In the genomic region with DNA sequence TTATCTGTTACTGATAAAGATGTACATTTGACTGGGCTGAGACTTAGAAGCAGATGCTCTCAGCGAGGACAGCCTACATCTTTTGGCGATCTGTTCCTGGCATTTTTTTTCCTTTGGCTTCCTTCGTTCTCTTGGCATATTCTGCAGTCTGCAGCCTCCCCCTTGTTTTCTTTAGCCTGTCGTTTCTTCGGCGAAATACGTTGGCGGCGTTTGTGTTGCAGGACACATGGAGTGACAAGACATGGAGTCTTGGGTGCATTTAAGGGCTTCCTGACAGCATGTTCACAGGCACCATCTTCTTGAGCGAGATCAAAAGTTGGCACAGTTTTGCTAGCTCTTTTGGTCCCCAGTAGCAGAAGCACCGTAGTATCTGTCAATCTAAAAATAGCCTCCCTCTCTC, we compare ENCODE assay signal across 22 mouse cellular contexts. TPM values are rescaled to one million over a fixed set of nuclear protein-coding genes. Genes with fewer than 3 reads are reported as not detected.
DNase-seq lines count a peak whose midpoint lies in the region; ATAC-seq and TF ChIP-seq lines count a peak whose summit lies in the region.
"Had no signal": no experiment of that assay in that cellular context is flagged by ENCODE, and none has a peak within 500 bp of the region (broad histone marks: within the 10 kb centered on the region; RNA-seq: fewer than 3 reads in every experiment).

No protein-coding gene starts in this region.

- H3K27ac ChIP-seq in forebrain, postnatal 0 days (ENCODE audit: low read depth, low read length) = peak overlapping the region; percentile 67
- no peak overlapping the region for H3K27ac ChIP-seq in forebrain, embryonic 11.5 days (ENCODE audit: low read depth, low read length)
- no peak overlapping the region for H3K27ac ChIP-seq in lung, embryonic 14.5 days (ENCODE audit: low read depth)
- no peak overlapping the region for H3K27ac ChIP-seq in intestine, embryonic 16.5 days (ENCODE audit: low read length)
- H3K27ac ChIP-seq: kidney, postnatal 0 days; midbrain, embryonic 10.5 days had no signal

- WGBS in forebrain, postnatal 0 days = 46% methylated on average over 11 of the region's 11 CpGs
- WGBS in forebrain, embryonic 11.5 days = 92% methylated on average over 11 of the region's 11 CpGs
- 42% methylated on average over 11 of the region's 11 CpGs for WGBS in lung, embryonic 14.5 days
- WGBS in intestine, embryonic 16.5 days = 84% methylated on average over 11 of the region's 11 CpGs

- H3K36me3 ChIP-seq in forebrain, postnatal 0 days (ENCODE audit: insufficient read depth) = no peaks in the 10 kb centered on the region
- H3K36me3 ChIP-seq in forebrain, embryonic 11.5 days (ENCODE audit: control insufficient read depth, insufficient read depth, low read length) = no peaks in the 10 kb centered on the region
- H3K36me3 ChIP-seq in lung, embryonic 14.5 days (ENCODE audit: insufficient read depth) = no peaks in the 10 kb centered on the region
- no peaks in the 10 kb centered on the region for H3K36me3 ChIP-seq in intestine, embryonic 16.5 days (ENCODE audit: control insufficient read depth, insufficient read depth, low read length)
- H3K36me3 ChIP-seq: G1E; midbrain, embryonic 10.5 days had no signal

- intact Hi-C loops in left cerebral cortex, postnatal 10 days (cut with DNase I) = no loop called here

- peak; percentile 81 for ATAC-seq in forebrain, postnatal 0 days
- ATAC-seq in forebrain, embryonic 11.5 days (replicated peaks; ENCODE audit: low FRiP score) = no peak
- ATAC-seq in lung, embryonic 14.5 days (ENCODE audit: insufficient read depth) = no peak
- no peak for ATAC-seq in intestine, embryonic 16.5 days
- ATAC-seq: inflammation-experienced regulatory T-cells, adult 6 months had no signal

- no peak overlapping the region for H3K9ac ChIP-seq in forebrain, postnatal 0 days
- no peak overlapping the region for H3K9ac ChIP-seq in forebrain, embryonic 11.5 days (ENCODE audit: low read length)
- no peak overlapping the region for H3K9ac ChIP-seq in lung, embryonic 14.5 days
- H3K9ac ChIP-seq in intestine, embryonic 16.5 days (ENCODE audit: low read depth, low read length) = no peak overlapping the region

- DNase-seq in forebrain, postnatal 0 days = peak; percentile 83
- no peak for DNase-seq in forebrain, embryonic 11.5 days (ENCODE audit: low spot score)
- DNase-seq in lung, embryonic 14.5 days = peak; percentile 38
- DNase-seq in lung, postnatal 36 days = no peak
- DNase-seq in left cerebral cortex, postnatal 10 days (ENCODE audit: extremely low spot score in 1 of 2, low spot score in 2 of 2) = peak; percentile 47 to 51
- DNase-seq in right cerebral cortex, postnatal 4 days = peak; percentile 44
- DNase-seq in cerebellum, adult 9-10 months = no peak
- DNase-seq: B cell, adult 2 months; cerebellum, adult 2 months; heart, adult 11 months; heart, postnatal 10 days; thymus, adult 2 months had no signal

- 0 out of 2 replicates have a peak, but pooled peaks cover 7% of the 10 kb centered on the region for H3K4me1 ChIP-seq in forebrain, postnatal 0 days (ENCODE audit: insufficient read depth)
- H3K4me1 ChIP-seq in forebrain, embryonic 11.5 days (replicated peaks; ENCODE audit: control insufficient read depth, insufficient read depth, low read length) = 0 out of 2 replicates have a peak, but pooled peaks cover 2% of the 10 kb centered on the region
- H3K4me1 ChIP-seq in lung, embryonic 14.5 days (ENCODE audit: insufficient read depth) = peaks cover 5% of the 10 kb centered on the region; the same call in 1 of the 2 replicates
- H3K4me1 ChIP-seq in intestine, embryonic 16.5 days (ENCODE audit: control insufficient read depth, insufficient read depth, low read length) = peaks cover 24% of the 10 kb centered on the region

- 0 out of 2 replicates have a peak overlapping the region, but pooled peaks have one; percentile 3 for H3K4me2 ChIP-seq in forebrain, postnatal 0 days (ENCODE audit: low read depth)
- no peak overlapping the region for H3K4me2 ChIP-seq in forebrain, embryonic 11.5 days (ENCODE audit: low read depth, low read length, severe bottlenecking)
- no peak overlapping the region for H3K4me2 ChIP-seq in lung, embryonic 14.5 days
- no peak overlapping the region for H3K4me2 ChIP-seq in intestine, embryonic 16.5 days (ENCODE audit: low read depth, low read length)

- H3K4me3 ChIP-seq in forebrain, postnatal 0 days (ENCODE audit: low read depth, low read length) = no peak overlapping the region
- H3K4me3 ChIP-seq in forebrain, embryonic 11.5 days (ENCODE audit: low read depth, low read length) = no peak overlapping the region
- no peak overlapping the region for H3K4me3 ChIP-seq in lung, embryonic 14.5 days (ENCODE audit: low read depth, low read length)
- H3K4me3 ChIP-seq in intestine, embryonic 16.5 days (ENCODE audit: low read length) = no peak overlapping the region
- H3K4me3 ChIP-seq: midbrain, embryonic 10.5 days had no signal

- TF ChIP-seq CTCF in forebrain, postnatal 0 days (IDR thresholded peaks at IDR 0.05; ENCODE audit: low read depth) = no peak
- TF ChIP-seq CTCF in lung, embryonic 14.5 days (IDR thresholded peaks at IDR 0.05; ENCODE audit: low read depth) = no peak

- no peaks in the 10 kb centered on the region for H3K9me3 ChIP-seq in forebrain, postnatal 0 days (ENCODE audit: low read length)
- H3K9me3 ChIP-seq in forebrain, embryonic 11.5 days (ENCODE audit: control insufficient read depth, low read length) = no peaks in the 10 kb centered on the region
- no peaks in the 10 kb centered on the region for H3K9me3 ChIP-seq in lung, embryonic 14.5 days (ENCODE audit: low read depth, low read length)
- no peaks in the 10 kb centered on the region for H3K9me3 ChIP-seq in intestine, embryonic 16.5 days (ENCODE audit: control insufficient read depth, low read length)
- H3K9me3 ChIP-seq: G1E; midbrain, embryonic 10.5 days had no signal

- no peaks in the 10 kb centered on the region for H3K27me3 ChIP-seq in forebrain, postnatal 0 days (ENCODE audit: insufficient read depth, low read length)
- H3K27me3 ChIP-seq in forebrain, embryonic 11.5 days (ENCODE audit: control insufficient read depth, insufficient read depth, low read length) = peaks cover 2% of the 10 kb centered on the region; the same call in 1 of the 2 replicates
- peaks cover 6% of the 10 kb centered on the region; the same call in 1 of the 2 replicates for H3K27me3 ChIP-seq in lung, embryonic 14.5 days (ENCODE audit: insufficient read depth, low read length)
- H3K27me3 ChIP-seq in intestine, embryonic 16.5 days (replicated peaks; ENCODE audit: control insufficient read depth, insufficient read depth, low read length) = no peaks in the 10 kb centered on the region

RNA-seq across cellular contexts. Expression of gene Upk3a, which starts 1.2 kb away (rescaled TPM):
- 1.1 and 2.2 TPM in 2 replicates for total RNA-seq in forebrain, postnatal 0 days (2014; rRNA removed)
- 1.3 and 1.4 TPM in 2 replicates for polyA plus RNA-seq in forebrain, postnatal 0 days (2015; fragmentation: Nextera tagmentation; extraction: Ambion mirVana)
- not detected in 2 replicates for polyA plus RNA-seq in forebrain, embryonic 11.5 days (2014; fragmentation: Nextera tagmentation; extraction: Ambion mirVana)
- polyA plus RNA-seq in lung, embryonic 14.5 days (2014; fragmentation: Nextera tagmentation; extraction: Ambion mirVana) = 2.4 and 3.3 TPM in 2 replicates
- under 1 TPM; 0.32 to 0.65 TPM for total RNA-seq in left cerebral cortex, postnatal 10 days (2021)
- 1.6 and 2.1 TPM in 2 replicates for polyA plus RNA-seq in intestine, embryonic 16.5 days (2015; fragmentation: Nextera tagmentation; extraction: Ambion mirVana)
- total RNA-seq: adrenal gland, postnatal 4 days; G1E; heart, postnatal 10 days had no signal
- polyA plus RNA-seq: embryonic facial prominence, embryonic 11.5 days; G1E; inflammation-experienced regulatory T-cells, adult 6 months; limb, embryonic 11.5 days; liver, embryonic 16.5 days; midbrain, embryonic 10.5 days; spleen, adult 2 months had no signal

RNA-seq across cellular contexts. Expression of gene Fam118a, which starts 13.0 kb away (rescaled TPM):
- 27.9 and 32.8 TPM in 2 replicates for total RNA-seq in forebrain, postnatal 0 days (2014; rRNA removed)
- polyA plus RNA-seq in forebrain, postnatal 0 days (2015; fragmentation: Nextera tagmentation; extraction: Ambion mirVana) = 27.2 and 30.6 TPM in 2 replicates
- 25.3 and 27.4 TPM in 2 replicates for polyA plus RNA-seq in forebrain, embryonic 11.5 days (2014; fragmentation: Nextera tagmentation; extraction: Ambion mirVana)
- polyA plus RNA-seq in lung, embryonic 14.5 days (2014; fragmentation: Nextera tagmentation; extraction: Ambion mirVana) = 37.0 and 37.5 TPM in 2 replicates
- 10 to 100 TPM; 25.4 to 26.3 TPM for total RNA-seq in left cerebral cortex, postnatal 10 days (2021)
- 27.8 and 28.8 TPM in 2 replicates for polyA plus RNA-seq in intestine, embryonic 16.5 days (2015; fragmentation: Nextera tagmentation; extraction: Ambion mirVana)

RNA-seq across cellular contexts. Expression of gene 5031439G07Rik, which starts 27.4 kb away (rescaled TPM):
- total RNA-seq in forebrain, postnatal 0 days (2014; rRNA removed) = 99.6 and 112 TPM in 2 replicates
- polyA plus RNA-seq in forebrain, postnatal 0 days (2015; fragmentation: Nextera tagmentation; extraction: Ambion mirVana) = 27.4 and 28.9 TPM in 2 replicates
- polyA plus RNA-seq in forebrain, embryonic 11.5 days (2014; fragmentation: Nextera tagmentation; extraction: Ambion mirVana) = 16.2 and 28.6 TPM in 2 replicates
- polyA plus RNA-seq in lung, embryonic 14.5 days (2014; fragmentation: Nextera tagmentation; extraction: Ambion mirVana) = 11.6 and 13.5 TPM in 2 replicates
- total RNA-seq in left cerebral cortex, postnatal 10 days (2021) = 100 to 1,000 TPM; 128 to 135 TPM
- 7.1 and 8.1 TPM in 2 replicates for polyA plus RNA-seq in intestine, embryonic 16.5 days (2015; fragmentation: Nextera tagmentation; extraction: Ambion mirVana)

Comparison
In these comparisons a context has a peak if more than half of its experiments do, and no peak if none do; other contexts are left out.
1. DNase-seq: peak in forebrain, postnatal 0 days (single experiment), lung, embryonic 14.5 days (single experiment), left cerebral cortex, postnatal 10 days (2 of 2) and right cerebral cortex, postnatal 4 days (single experiment); none in forebrain, embryonic 11.5 days (single experiment), lung, postnatal 36 days (single experiment) and cerebellum, adult 9-10 months (single experiment).